Mouse (Mus musculus): ENCODE measurements around the gene Zfp445. TPM values are rescaled to one million over a fixed set of nuclear protein-coding genes. Genes with fewer than 3 reads are reported as not detected.

Gene Zfp445
- total RNA-seq (2023): 10 to 100 TPM; 85.8 to 89.4 TPM

DNA sequence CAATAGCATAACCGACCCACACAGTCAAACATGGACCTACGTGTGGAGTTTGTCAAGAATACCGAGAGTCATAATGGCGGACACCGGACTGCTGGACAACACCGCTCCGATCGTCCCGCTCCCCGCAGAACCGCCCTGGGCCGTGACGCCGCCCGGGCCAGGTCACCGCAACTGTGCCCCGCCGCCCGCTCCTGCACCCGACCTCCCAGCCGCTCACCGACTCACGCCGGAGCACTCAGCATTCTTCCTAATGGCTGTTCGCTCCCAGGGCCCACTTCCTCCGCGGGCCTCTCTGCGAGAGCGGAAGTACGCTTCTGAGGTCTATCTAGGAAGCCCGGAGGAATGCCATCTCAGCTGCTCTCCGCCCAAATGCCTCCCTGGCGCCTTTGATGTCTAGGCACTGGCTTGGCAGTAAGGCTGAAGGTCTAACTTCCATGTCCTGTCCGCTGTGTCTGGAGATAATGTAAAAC, at the start of gene Zfp445:
Gene Zfp445, minus strand, starts transcription at position 310 of the 470 bp plus-strand sequence.

GRCm38 (mm10) chr9:122885385-122885784, 19.6 kb upstream of the Zfp445 start, which contains the start of gene Zkscan7:
TSS of gene Zkscan7 (plus strand) at chr9:122885685.

GRCm38 (mm10) chr9:122843760-122844159, 22.0 kb downstream of the Zfp445 start, which contains the start of gene Gm35549:
TSS of gene Gm35549 (minus strand) at chr9:122844035.

GRCm38 (mm10) chr9:122805053-122805844, 60.6 kb downstream of the Zfp445 start, which contains the start of gene Tcaim:
TSS of gene Tcaim (plus strand) at chr9:122805539.

Other genes with a start within 250 kb of the Zfp445 start
- gene Topaz1, start 118.7 kb downstream of the Zfp445 start, total RNA-seq (2023): not detected
- 1 to 10 TPM; 5.2 to 6.7 TPM for gene Tcaim, start 60.5 kb downstream of the Zfp445 start, total RNA-seq (2023)
- not detected for gene Gm35549, start 22.0 kb downstream of the Zfp445 start, total RNA-seq (2023)
- gene Zkscan7, start 19.7 kb upstream of the Zfp445 start, total RNA-seq (2023): under 1 TPM; 0.53 to 0.77 TPM
- gene Zfp105, start 57.1 kb upstream of the Zfp445 start, total RNA-seq (2023): under 1 TPM; 0.66 to 0.79 TPM
- 10 to 100 TPM; 21.9 to 24.3 TPM for gene 1110059G10Rik, start 85.0 kb upstream of the Zfp445 start, total RNA-seq (2023)
- gene Kif15, start 85.0 kb upstream of the Zfp445 start, total RNA-seq (2023): 10 to 100 TPM; 80.6 to 82.8 TPM
- 1 to 10 TPM; 3.2 to 4.1 TPM for gene Tmem42, start 155.3 kb upstream of the Zfp445 start, total RNA-seq (2023)
- gene Tgm4, start 168.7 kb upstream of the Zfp445 start, total RNA-seq (2023): not detected
- gene Zdhhc3, start 247.2 kb upstream of the Zfp445 start, total RNA-seq (2023): 100 to 1,000 TPM; 102 to 105 TPM
- 10 to 100 TPM; 30.7 to 32.1 TPM for gene Exosc7, start 247.2 kb upstream of the Zfp445 start, total RNA-seq (2023)

Data from neutrophil, adult 83 days (primary cell).